Mouse (Mus musculus): ENCODE data around the gene Gm42688.

GRCm38 (mm10) chr6:83070247-83070310 is 31.3 kb upstream of the Gm42688 start, which contains the start of gene Tlx2:
- TF ChIP-seq CTCF (IDR thresholded peaks at IDR 0.05; ENCODE audit: low read depth) (no peak), EP300 (optimal IDR thresholded peaks at IDR 0.05) (no peak)

Measured in stomach, postnatal 0 days (tissue).